Mouse (Mus musculus): ENCODE results near the gene Kif20b. TPM values are rescaled to one million over a fixed set of nuclear protein-coding genes. Genes with fewer than 3 reads are reported as not detected.

The Kif20b gene
- polyA plus RNA-seq, 1 experiment from 2014 or later = 74.6 TPM

GRCm38 (mm10) chr19:34947206-34947605 lies 25.0 kb downstream of the Kif20b start:
- no peaks in the 10 kb centered on the region for H3K9me3 ChIP-seq
- no peak overlapping the region for H3K9ac ChIP-seq
- ATAC-seq (ENCODE audit: low FRiP score, low read depth) = no peak
- no peak overlapping the region for H3K27ac ChIP-seq
- no peaks in the 10 kb centered on the region for H3K27me3 ChIP-seq
- 97% methylated on average over 1 of the region's 1 CpGs for WGBS
- no peak overlapping the region for H3K4me3 ChIP-seq
- no peak overlapping the region for H3K4me2 ChIP-seq (replicated peaks)
- no peaks in the 10 kb centered on the region for H3K4me1 ChIP-seq
- H3K36me3 ChIP-seq = peaks cover 55% of the 10 kb centered on the region

GRCm38 (mm10) chr19:34953842-34954541 lies 31.8 kb downstream of the Kif20b start:
- no peak overlapping the region for H3K4me3 ChIP-seq
- WGBS = 89% methylated on average over 11 of the region's 11 CpGs
- no peak overlapping the region for H3K9ac ChIP-seq
- peaks cover 55% of the 10 kb centered on the region for H3K36me3 ChIP-seq
- no peaks in the 10 kb centered on the region for H3K4me1 ChIP-seq
- no peaks in the 10 kb centered on the region for H3K9me3 ChIP-seq
- no peak overlapping the region for H3K4me2 ChIP-seq (replicated peaks)
- ATAC-seq (ENCODE audit: low FRiP score, low read depth) = no peak
- no peak overlapping the region for H3K27ac ChIP-seq
- H3K27me3 ChIP-seq = no peaks in the 10 kb centered on the region

- Histone ChIP-seq H3K9ac (no peak overlapping the region), H3K27ac (no peak overlapping the region), H3K4me3 (no peak overlapping the region), H3K4me2 (replicated peaks) (no peak overlapping the region), H3K27me3 (no peaks in the 10 kb centered on the region), H3K4me1 (no peaks in the 10 kb centered on the region), H3K9me3 (no peaks in the 10 kb centered on the region), H3K36me3 (peaks cover 49% of the 10 kb centered on the region)
- ATAC-seq (ENCODE audit: low FRiP score, low read depth) = no peak
- 92% methylated on average over 11 of the region's 11 CpGs for WGBS
These were observed 37.2 kb downstream of the Kif20b start for GRCm38 (mm10) chr19:34959369-34959768.

- Histone ChIP-seq H3K36me3 (no peaks in the 10 kb centered on the region), H3K4me3 (no peak overlapping the region), H3K27ac (no peak overlapping the region), H3K9ac (no peak overlapping the region), H3K27me3 (no peaks in the 10 kb centered on the region), H3K4me2 (replicated peaks) (no peak overlapping the region), H3K9me3 (no peaks in the 10 kb centered on the region), H3K4me1 (no peaks in the 10 kb centered on the region)
- 61% methylated on average over 2 of the region's 2 CpGs for WGBS
- no peak for ATAC-seq (ENCODE audit: low FRiP score, low read depth)
These were observed 62.6 kb downstream of the Kif20b start for GRCm38 (mm10) chr19:34984742-34985141.

- no peak overlapping the region for H3K27ac ChIP-seq
- no peak overlapping the region for H3K4me3 ChIP-seq
- H3K9me3 ChIP-seq = no peaks in the 10 kb centered on the region
- WGBS = 80% methylated on average over 4 of the region's 4 CpGs
- H3K4me2 ChIP-seq (replicated peaks) = no peak overlapping the region
- no peaks in the 10 kb centered on the region for H3K36me3 ChIP-seq
- no peak for ATAC-seq (ENCODE audit: low FRiP score, low read depth)
- H3K9ac ChIP-seq = no peak overlapping the region
- no peaks in the 10 kb centered on the region for H3K27me3 ChIP-seq
- no peaks in the 10 kb centered on the region for H3K4me1 ChIP-seq
These were observed 68.3 kb downstream of the Kif20b start for GRCm38 (mm10) chr19:34990443-34990842.

- no peak for ATAC-seq (ENCODE audit: low FRiP score, low read depth)
- Histone ChIP-seq H3K4me3 (no peak overlapping the region), H3K4me1 (no peaks in the 10 kb centered on the region), H3K36me3 (no peaks in the 10 kb centered on the region), H3K9me3 (no peaks in the 10 kb centered on the region), H3K9ac (no peak overlapping the region), H3K27me3 (no peaks in the 10 kb centered on the region), H3K4me2 (replicated peaks) (no peak overlapping the region), H3K27ac (no peak overlapping the region)
- 20% methylated on average over 1 of the region's 1 CpGs for WGBS
These were observed 70.9 kb downstream of the Kif20b start for GRCm38 (mm10) chr19:34992969-34993527.

GRCm38 (mm10) chr19:35015058-35015457 lies 92.9 kb downstream of the Kif20b start:
- no peak overlapping the region for H3K9ac ChIP-seq
- no peaks in the 10 kb centered on the region for H3K4me1 ChIP-seq
- H3K9me3 ChIP-seq = no peaks in the 10 kb centered on the region
- no peak for ATAC-seq (ENCODE audit: low FRiP score, low read depth)
- H3K27ac ChIP-seq = no peak overlapping the region
- H3K4me3 ChIP-seq = no peak overlapping the region
- no peaks in the 10 kb centered on the region for H3K36me3 ChIP-seq
- no peak overlapping the region for H3K4me2 ChIP-seq (replicated peaks)
- 71% methylated on average over 3 of the region's 3 CpGs for WGBS
- H3K27me3 ChIP-seq = no peaks in the 10 kb centered on the region

- Histone ChIP-seq H3K9ac (no peak overlapping the region), H3K4me2 (replicated peaks) (no peak overlapping the region), H3K36me3 (no peaks in the 10 kb centered on the region), H3K4me1 (no peaks in the 10 kb centered on the region), H3K27me3 (no peaks in the 10 kb centered on the region), H3K27ac (no peak overlapping the region), H3K9me3 (no peaks in the 10 kb centered on the region), H3K4me3 (no peak overlapping the region)
- no peak for ATAC-seq (ENCODE audit: low FRiP score, low read depth)
- 56% methylated on average over 4 of the region's 4 CpGs for WGBS
These were observed 95.5 kb downstream of the Kif20b start for GRCm38 (mm10) chr19:35017474-35018208.

- H3K9me3 ChIP-seq = no peaks in the 10 kb centered on the region
- no peak for ATAC-seq (ENCODE audit: low FRiP score, low read depth)
- 50% methylated on average over 4 of the region's 4 CpGs for WGBS
These were observed 96.0 kb downstream of the Kif20b start for GRCm38 (mm10) chr19:35018209-35018581.

More at GRCm38 (mm10) chr19:35018209-35018581, 96.0 kb downstream of the Kif20b start:
- Histone ChIP-seq H3K4me2 (replicated peaks) (no peak overlapping the region), H3K4me1 (no peaks in the 10 kb centered on the region), H3K27me3 (no peaks in the 10 kb centered on the region), H3K36me3 (no peaks in the 10 kb centered on the region), H3K9ac (no peak overlapping the region), H3K4me3 (no peak overlapping the region), H3K27ac (no peak overlapping the region)

MicroRNA genes within 50 kb of the gene (microRNA counts, 519-probe panel; counts per million panel counts)
- not detected for microRNA mmu-miR-1950

Small RNAs within 50 kb of the gene (microRNA-seq; reads per million reads assigned to microRNA genes)
- gene Mir1950 = 0.52 reads per million

Other genes with a start within 250 kb of the Kif20b start
- 0.55 and 0.61 TPM in 2 replicates for gene Slc16a12, start 175.1 kb upstream of the Kif20b start, polyA plus RNA-seq (2015; fragmentation: Nextera tagmentation; extraction: Ambion mirVana)
- 6.1 and 7.4 TPM in 2 replicates for gene Pank1, start 42.9 kb upstream of the Kif20b start, polyA plus RNA-seq (2015; fragmentation: Nextera tagmentation; extraction: Ambion mirVana)